In genomic region chr11:22891242-22891641, GRCm38 (mm10) we compare ENCODE assay signal across 21 mouse cellular contexts. TPM values are rescaled to one million over a fixed set of nuclear protein-coding genes. Genes with fewer than 3 reads are reported as not detected.
DNase-seq lines count a peak whose midpoint lies in the region; ATAC-seq lines count a peak whose summit lies in the region.
"Had no signal": no experiment of that assay in that cellular context is flagged by ENCODE, and none has a peak within 500 bp of the region (broad histone marks: within the 10 kb centered on the region; RNA-seq: fewer than 3 reads in every experiment).

No protein-coding gene starts in this region.

- peak; percentile 24 for ATAC-seq in intestine, embryonic 16.5 days
- no peak for ATAC-seq in intestine, embryonic 15.5 days
- ATAC-seq in granulocyte monocyte progenitor cell, adult 5-6 weeks (replicated peaks; ENCODE audit: poor library complexity, severe bottlenecking), result peak; percentile 51
- ATAC-seq: forebrain, embryonic 14.5 days; midbrain, embryonic 13.5 days; Patski had no signal

- H3K9me3 ChIP-seq in intestine, embryonic 16.5 days (ENCODE audit: control insufficient read depth, low read length), result no peaks in the 10 kb centered on the region
- no peaks in the 10 kb centered on the region for H3K9me3 ChIP-seq in intestine, embryonic 15.5 days
- H3K9me3 ChIP-seq: embryonic facial prominence, embryonic 12.5 days; G1E; heart, embryonic 10.5 days; hindbrain, embryonic 15.5 days; kidney, embryonic 15.5 days; limb, embryonic 13.5 days; midbrain, embryonic 13.5 days; neural tube, embryonic 12.5 days had no signal

- no peaks in the 10 kb centered on the region for H3K27me3 ChIP-seq in intestine, embryonic 16.5 days (replicated peaks; ENCODE audit: control insufficient read depth, insufficient read depth, low read length)
- no peaks in the 10 kb centered on the region for H3K27me3 ChIP-seq in intestine, embryonic 15.5 days (replicated peaks)
- H3K27me3 ChIP-seq: embryonic facial prominence, embryonic 12.5 days; hindbrain, embryonic 15.5 days; kidney, embryonic 15.5 days; limb, embryonic 13.5 days; midbrain, embryonic 13.5 days; neural tube, embryonic 12.5 days; Patski had no signal

- no peaks in the 10 kb centered on the region for H3K36me3 ChIP-seq in intestine, embryonic 16.5 days (ENCODE audit: control insufficient read depth, insufficient read depth, low read length)
- no peaks in the 10 kb centered on the region for H3K36me3 ChIP-seq in intestine, embryonic 15.5 days
- H3K36me3 ChIP-seq: embryonic facial prominence, embryonic 12.5 days; G1E; heart, embryonic 10.5 days; hindbrain, embryonic 15.5 days; kidney, embryonic 15.5 days; limb, embryonic 13.5 days; midbrain, embryonic 13.5 days; neural tube, embryonic 12.5 days had no signal

- 83% methylated on average over 9 of the region's 9 CpGs for WGBS in intestine, embryonic 16.5 days
- WGBS in intestine, embryonic 15.5 days, result 79% methylated on average over 9 of the region's 9 CpGs

- DNase-seq in lung, postnatal 36 days, result peak; percentile 38
- no peak for DNase-seq in lung, postnatal 4 days
- no peak for DNase-seq in kidney, adult 18-20 months
- DNase-seq in cerebellum, adult 18-20 months, result no peak
- DNase-seq: cerebellum, postnatal 10 days; heart, postnatal 4 days; right cerebral cortex, postnatal 14 days had no signal

- H3K9ac ChIP-seq in intestine, embryonic 16.5 days (ENCODE audit: low read depth, low read length), result no peak overlapping the region
- no peak overlapping the region for H3K9ac ChIP-seq in intestine, embryonic 15.5 days
- H3K9ac ChIP-seq: embryonic facial prominence, embryonic 12.5 days; hindbrain, embryonic 15.5 days; kidney, embryonic 15.5 days; limb, embryonic 13.5 days; liver, embryonic 14.5 days; midbrain, embryonic 13.5 days; neural tube, embryonic 12.5 days had no signal

- no peak overlapping the region for H3K27ac ChIP-seq in intestine, embryonic 16.5 days (ENCODE audit: low read length)
- no peak overlapping the region for H3K27ac ChIP-seq in intestine, embryonic 15.5 days
- H3K27ac ChIP-seq: embryonic facial prominence, embryonic 12.5 days; heart, embryonic 10.5 days; hindbrain, embryonic 15.5 days; kidney, embryonic 15.5 days; limb, embryonic 13.5 days; liver, embryonic 14.5 days; midbrain, embryonic 13.5 days; neural tube, embryonic 12.5 days had no signal

- no peak overlapping the region for H3K4me3 ChIP-seq in intestine, embryonic 16.5 days (ENCODE audit: low read length)
- H3K4me3 ChIP-seq in intestine, embryonic 15.5 days (replicated peaks), result no peak overlapping the region
- H3K4me3 ChIP-seq: embryonic facial prominence, embryonic 12.5 days; heart, embryonic 10.5 days; hindbrain, embryonic 15.5 days; kidney, embryonic 15.5 days; limb, embryonic 13.5 days; midbrain, embryonic 13.5 days; neural tube, embryonic 12.5 days had no signal

- no peak overlapping the region for H3K4me2 ChIP-seq in intestine, embryonic 16.5 days (ENCODE audit: low read depth, low read length)
- no peak overlapping the region for H3K4me2 ChIP-seq in intestine, embryonic 15.5 days (replicated peaks)
- H3K4me2 ChIP-seq: embryonic facial prominence, embryonic 12.5 days; hindbrain, embryonic 15.5 days; kidney, embryonic 15.5 days; limb, embryonic 13.5 days; midbrain, embryonic 13.5 days; neural tube, embryonic 12.5 days had no signal

- H3K4me1 ChIP-seq in intestine, embryonic 16.5 days (ENCODE audit: control insufficient read depth, insufficient read depth, low read length), result no peaks in the 10 kb centered on the region
- H3K4me1 ChIP-seq in intestine, embryonic 15.5 days (replicated peaks), result no peaks in the 10 kb centered on the region
- H3K4me1 ChIP-seq: embryonic facial prominence, embryonic 12.5 days; heart, embryonic 10.5 days; hindbrain, embryonic 15.5 days; kidney, embryonic 15.5 days; limb, embryonic 13.5 days had no signal

RNA-seq across cellular contexts. Expression of gene B3gnt2, which starts 30.5 kb away (rescaled TPM):
- polyA plus RNA-seq in intestine, embryonic 16.5 days (2015; fragmentation: Nextera tagmentation; extraction: Ambion mirVana), result 11.8 and 11.9 TPM in 2 replicates
- 8.8 and 11.9 TPM in 2 replicates for polyA plus RNA-seq in intestine, embryonic 15.5 days (2015; fragmentation: Nextera tagmentation; extraction: Ambion mirVana)
- 8.6 and 12.3 TPM in 2 replicates for total RNA-seq in granulocyte monocyte progenitor cell, adult 5-6 weeks (2014; fragmentation: Nextera tagmentation)
- 10.6 and 41.3 TPM in 2 replicates for total RNA-seq in granulocyte monocyte progenitor cell, adult 5-6 weeks (2017)
